Mouse (Mus musculus) embryo, embryonic 10 days (tissue): ENCODE results near the gene Olfr1257.
"Not testable (repeated sequence)": the region's sequence is repeated elsewhere in the genome, so short reads cannot be mapped to it uniquely, and the experiment has no call there.

Source experiments
- DNase-seq: peaks from one replicate; pipeline ENCODE4 v3.0.0-alpha.2; 2015; ENCODE audit warnings: low spot score

Olfr1257 gene

DNA sequence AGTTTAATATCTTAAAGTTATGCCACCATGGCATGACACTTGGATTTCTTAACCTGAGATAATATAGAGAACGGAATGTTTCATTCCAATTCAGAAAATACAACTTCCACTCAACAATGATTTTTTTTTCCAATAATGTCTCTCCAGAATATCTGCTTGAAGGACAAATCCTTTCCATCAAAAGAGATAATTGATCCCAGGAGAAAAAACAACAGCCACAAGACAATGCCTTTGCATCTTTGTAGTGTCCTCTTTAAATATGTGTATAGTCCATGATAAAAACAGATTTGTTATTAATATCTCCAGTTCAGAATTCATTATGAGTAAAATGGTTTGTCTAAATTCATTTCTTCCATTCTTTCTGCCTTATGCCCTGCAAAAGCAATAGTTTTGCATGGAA lies at the start of gene Olfr1257:
Gene Olfr1257 (plus strand): TSS at position 301 of the 400 bp plus-strand sequence.
- DNase-seq = no peak

DNA sequence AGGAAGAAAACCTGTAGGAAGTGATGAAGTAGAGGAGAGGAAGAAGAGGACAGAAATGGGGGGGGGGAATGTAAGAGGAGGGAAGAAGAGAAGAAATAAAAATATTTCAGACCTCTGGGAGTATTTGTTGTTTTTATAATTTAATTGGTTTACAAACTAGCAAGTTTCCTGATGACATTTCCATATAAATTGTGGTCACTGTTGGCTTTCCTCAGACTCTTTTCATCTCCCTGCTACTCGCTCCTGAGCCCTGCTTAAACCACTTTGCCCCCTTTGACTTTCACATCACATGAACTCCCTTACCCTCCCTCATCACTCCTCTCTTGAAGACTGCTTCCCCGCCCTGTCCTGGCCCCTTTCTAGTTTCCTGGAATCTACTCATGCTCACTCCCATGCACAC lies 36.8 kb upstream of the Olfr1257 start, which contains the start of gene Olfr1256:
Gene Olfr1256 (minus strand): TSS at position 101 of the 400 bp plus-strand sequence.
- no peak for DNase-seq

- DNase-seq = no peak
Observed at GRCm38 (mm10) chr2:89848105-89848504, 30.1 kb upstream of the Olfr1257 start, which contains the start of gene Olfr48. TSS of gene Olfr48 (minus strand) at chr2:89848205.

DNA sequence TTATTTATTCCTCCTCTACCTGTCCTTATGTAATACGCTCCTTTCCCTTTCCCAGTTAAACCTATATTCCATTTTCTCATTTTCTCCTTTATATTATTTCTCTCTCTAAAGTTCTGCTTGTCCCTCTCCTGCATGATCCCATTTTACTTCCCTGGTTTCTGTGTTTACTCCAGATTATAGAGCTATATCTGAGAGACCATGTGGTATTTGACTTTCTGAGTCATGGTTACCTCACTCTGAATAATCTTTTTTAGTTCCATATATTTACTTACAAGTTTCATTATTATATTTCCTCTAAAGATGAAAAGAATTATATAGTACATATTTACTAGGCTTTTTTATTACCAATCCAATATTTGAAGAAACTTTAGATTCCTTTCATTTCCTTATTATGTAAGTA lies 29.0 kb upstream of the Olfr1257 start:
- DNase-seq = no peak

DNA sequence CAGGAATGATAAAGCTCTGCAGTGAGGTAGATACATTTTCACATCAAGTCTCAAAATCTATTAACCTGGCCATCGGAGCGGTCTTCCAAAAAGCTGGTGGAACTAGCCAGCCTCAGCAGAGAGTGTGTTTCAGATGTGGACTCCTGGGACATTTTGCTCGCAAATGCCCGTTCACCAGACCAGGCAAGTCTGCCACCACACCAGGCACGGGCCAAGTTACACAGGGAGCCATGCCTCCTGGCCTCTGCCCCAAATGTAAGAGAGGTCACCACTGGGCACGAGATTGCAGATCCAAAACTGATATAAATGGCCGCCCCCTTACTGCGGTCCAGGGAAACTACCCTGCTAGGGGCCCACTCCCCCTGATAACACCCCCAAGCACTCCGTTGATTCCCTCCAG lies 34.4 kb downstream of the Olfr1257 start:
- DNase-seq = not testable (repeated sequence)

GRCm38 (mm10) chr2:89927009-89927408 lies 48.8 kb downstream of the Olfr1257 start, which contains the start of gene Olfr1258:
TSS of gene Olfr1258 (plus strand) at chr2:89927309.
- no peak for DNase-seq
